ENCODE assay signal across 8 mouse cellular contexts in genomic region chr3:79518761-79519527, GRCm38 (mm10). TPM values are rescaled to one million over a fixed set of nuclear protein-coding genes. Genes with fewer than 3 reads are reported as not detected.
A peak's percentile ranks its signal among the peaks of the same experiment; 100 is the strongest.
DNase-seq lines count a peak whose midpoint lies in the region; ATAC-seq and TF ChIP-seq lines count a peak whose summit lies in the region.

No protein-coding gene starts in this region.

- DNase-seq in MN1 (ENCODE audit: low spot score): peak; percentile 84
- DNase-seq in cerebellum, postnatal 36 days: peak; percentile 67 to 70
- DNase-seq in gastrocnemius, postnatal 25 days: peak; percentile 64
- DNase-seq in hindbrain, postnatal 0 days (ENCODE audit: low spot score): peak; percentile 46
- no peak for DNase-seq in liver, embryonic 14.5 days (ENCODE audit: low read depth in 3 of 3, low spot score in 3 of 3)
- DNase-seq in neural tube, embryonic 11.5 days (ENCODE audit: low spot score): peak; percentile 48
- no peak for DNase-seq in left cerebral cortex, postnatal 14 days (ENCODE audit: low spot score in 2 of 2)
- DNase-seq in frontal cortex, adult 2 months (ENCODE audit: extremely low spot score in 1 of 2, low spot score in 1 of 2): no peak

- H3K9ac ChIP-seq in hindbrain, postnatal 0 days (replicated peaks; ENCODE audit: low read length): no peak overlapping the region
- no peak overlapping the region; the same call in 1 of the 2 replicates for H3K9ac ChIP-seq in liver, embryonic 14.5 days (replicated peaks)
- H3K9ac ChIP-seq in neural tube, embryonic 11.5 days (ENCODE audit: low read length): peak overlapping the region; percentile 27; the same call in 1 of the 2 replicates

- H3K4me3 ChIP-seq in hindbrain, postnatal 0 days (ENCODE audit: low read length): no peak overlapping the region
- H3K4me3 ChIP-seq in liver, embryonic 14.5 days (ENCODE audit: insufficient read depth in 1 of 2, low read depth in 2 of 2, low read length in 2 of 2): no peak overlapping the region
- no peak overlapping the region for H3K4me3 ChIP-seq in neural tube, embryonic 11.5 days (ENCODE audit: low read depth, low read length)

- H3K4me1 ChIP-seq in hindbrain, postnatal 0 days (ENCODE audit: insufficient read depth, low read length): peaks cover 14% of the 10 kb centered on the region
- peaks cover 9 to 19% of the 10 kb centered on the region in 2 experiments; a peak in 3 of 4 replicates for H3K4me1 ChIP-seq in liver, embryonic 14.5 days (replicated peaks; ENCODE audit: control insufficient read depth in 2 of 2, insufficient read depth in 2 of 2, low read length in 1 of 2)
- peaks cover 7% of the 10 kb centered on the region; the same call in 1 of the 2 replicates for H3K4me1 ChIP-seq in neural tube, embryonic 11.5 days (ENCODE audit: control insufficient read depth, insufficient read depth, low read length)

- peak; percentile 67 for ATAC-seq in hindbrain, postnatal 0 days
- ATAC-seq in liver, embryonic 14.5 days (ENCODE audit: insufficient read depth): peak; percentile 59
- ATAC-seq in neural tube, embryonic 11.5 days (ENCODE audit: insufficient read depth, low FRiP score, low TSS enrichment): peak; percentile 52; the same call in 1 of the 2 replicates

- intact Hi-C loops in left cerebral cortex, postnatal 14 days (cut with DNase I): loop anchor here (1.0 kb wide), 1 partner anchor 48 kb away; the partner anchor contains the start of gene Fnip2

- H3K27ac ChIP-seq in hindbrain, postnatal 0 days: peak overlapping the region; percentile 32; the same call in 1 of the 2 replicates
- no peak overlapping the region for H3K27ac ChIP-seq in liver, embryonic 14.5 days
- 0 out of 2 replicates have a peak overlapping the region, but pooled peaks have one; percentile 46 for H3K27ac ChIP-seq in neural tube, embryonic 11.5 days (ENCODE audit: low read depth, low read length)

- no peak overlapping the region for H3K4me2 ChIP-seq in hindbrain, postnatal 0 days (ENCODE audit: low read depth, low read length)
- H3K4me2 ChIP-seq in liver, embryonic 14.5 days (ENCODE audit: low read depth): peak overlapping the region; percentile 0; the same call in 1 of the 2 replicates
- H3K4me2 ChIP-seq in neural tube, embryonic 11.5 days (ENCODE audit: low read depth): no peak overlapping the region

- no peaks in the 10 kb centered on the region for H3K9me3 ChIP-seq in hindbrain, postnatal 0 days (ENCODE audit: low read length)
- H3K9me3 ChIP-seq in liver, embryonic 14.5 days (ENCODE audit: control insufficient read depth, low read length): no peaks in the 10 kb centered on the region
- H3K9me3 ChIP-seq in neural tube, embryonic 11.5 days (ENCODE audit: control insufficient read depth, low read length): no peaks in the 10 kb centered on the region

- 0 out of 2 replicates have a peak, but pooled peaks cover 6% of the 10 kb centered on the region for H3K36me3 ChIP-seq in hindbrain, postnatal 0 days (ENCODE audit: insufficient read depth, low read length)
- H3K36me3 ChIP-seq in liver, embryonic 14.5 days (replicated peaks; ENCODE audit: control insufficient read depth, insufficient read depth, low read depth): peaks cover 10% of the 10 kb centered on the region; the same call in 1 of the 2 replicates
- H3K36me3 ChIP-seq in neural tube, embryonic 11.5 days (ENCODE audit: control insufficient read depth, insufficient read depth, low read length): no peaks in the 10 kb centered on the region

- no peak for TF ChIP-seq EP300 in liver, embryonic 14.5 days (IDR thresholded peaks at IDR 0.05; ENCODE audit: low read depth)

- TF ChIP-seq CTCF in hindbrain, postnatal 0 days (IDR thresholded peaks at IDR 0.05; ENCODE audit: low read depth): no peak
- peak; percentile 26; the same call in 1 of the 2 replicates for TF ChIP-seq CTCF in liver, embryonic 14.5 days (IDR thresholded peaks at IDR 0.05; ENCODE audit: low read depth)

- H3K27me3 ChIP-seq in hindbrain, postnatal 0 days (ENCODE audit: insufficient read depth, low read length): no peaks in the 10 kb centered on the region
- H3K27me3 ChIP-seq in liver, embryonic 14.5 days (ENCODE audit: control insufficient read depth, insufficient read depth, low read length): no peaks in the 10 kb centered on the region
- no peaks in the 10 kb centered on the region for H3K27me3 ChIP-seq in neural tube, embryonic 11.5 days (ENCODE audit: control insufficient read depth, insufficient read depth, low read length)

- WGBS in hindbrain, postnatal 0 days: 37% methylated on average over 13 of the region's 13 CpGs
- WGBS in liver, embryonic 14.5 days (ENCODE audit: insufficient replicate concordance): 20% methylated on average over 13 of the region's 13 CpGs
- WGBS in neural tube, embryonic 11.5 days: 49% methylated on average over 13 of the region's 13 CpGs

RNA-seq across cellular contexts. Expression of gene Fnip2, which starts 48.7 kb away (rescaled TPM):
- 1 to 10 TPM; 3.9 to 4.4 TPM for total RNA-seq in gastrocnemius, postnatal 25 days (2021)
- total RNA-seq in hindbrain, postnatal 0 days (2014; rRNA removed): 21.3 and 22.4 TPM in 2 replicates
- polyA plus RNA-seq in hindbrain, postnatal 0 days (2015; fragmentation: Nextera tagmentation; extraction: Ambion mirVana): 3.5 and 4.6 TPM in 2 replicates
- 5.2 and 5.9 TPM in 2 replicates for polyA plus RNA-seq in liver, embryonic 14.5 days (2012; rRNA removed)
- 3.5 TPM in 2 replicates for polyA plus RNA-seq in liver, embryonic 14.5 days (2014; fragmentation: Nextera tagmentation; extraction: Ambion mirVana)
- 7.2 and 7.4 TPM in 2 replicates for polyA plus RNA-seq in neural tube, embryonic 11.5 days (2014; fragmentation: Nextera tagmentation; extraction: Ambion mirVana)
- total RNA-seq in left cerebral cortex, postnatal 14 days (2021): 10 to 100 TPM; 16.5 to 20.9 TPM
- 8.8 and 10.2 TPM in 2 replicates for polyA plus RNA-seq in frontal cortex, adult 2 months (2012; rRNA removed)

Comparison
In these comparisons a context has a peak if more than half of its experiments do, and no peak if none do; other contexts are left out.
1. DNase-seq: peak in MN1 (single experiment), cerebellum, postnatal 36 days (2 of 2), gastrocnemius, postnatal 25 days (single experiment), hindbrain, postnatal 0 days (single experiment) and neural tube, embryonic 11.5 days (single experiment); none in liver, embryonic 14.5 days (0 of 3), left cerebral cortex, postnatal 14 days (0 of 2) and frontal cortex, adult 2 months (0 of 2).
2. Peak in every context shown above with its lines, with median percentiles within 50 percentile points of each other: ATAC-seq.